Mouse (Mus musculus) testis, adult 2 months (tissue): ENCODE results near the gene Nav2.

Source experiments
- CTCF ChIP-seq: fragments of 200-500 bp; IDR thresholded peaks from 2 replicates; pipeline ENCODE4 v1.5.1; 2012; ENCODE audit warnings: low read depth, mild to moderate bottlenecking, inconsistent platforms, low read length, moderate library complexity; ENCODE audit not compliant: control insufficient read depth, insufficient read depth, insufficient replicate concordance
- POLR2A ChIP-seq: fragments of 200-500 bp; IDR thresholded peaks from 2 replicates; pipeline ENCODE4 v1.6.1; 2012; ENCODE audit warnings: low read depth, mild to moderate bottlenecking, inconsistent platforms, low read length, moderate library complexity; ENCODE audit not compliant: control insufficient read depth

GRCm38 (mm10) chr7:49457890-49458289 is 549.4 kb downstream of the Nav2 start:
- no peak for TF ChIP-seq CTCF
- no peak for TF ChIP-seq POLR2A
